Mouse (Mus musculus) gastrocnemius, adult 2 months (tissue): Measurements from ENCODE around the gene Treh. TPM values are rescaled to one million over a fixed set of nuclear protein-coding genes. Genes with fewer than 3 reads are reported as not detected.

Experiments
- DNase-seq: peaks from one replicate; pipeline ENCODE4 v3.0.0; 2022
- H3K27ac ChIP-seq: fragments of 200-600 bp; 2 replicates; pipeline ENCODE4 v1.8.1; 2022; ENCODE audit warnings: mild to moderate bottlenecking
- H3K4me3 ChIP-seq: fragments of 200-600 bp; 2 replicates; pipeline ENCODE4 v1.8.1; 2022; ENCODE audit warnings: mild to moderate bottlenecking, moderate library complexity
- CTCF ChIP-seq: fragments of 200-600 bp; IDR thresholded peaks from 2 replicates; pipeline ENCODE4 v1.8.1; 2022; ENCODE audit warnings: antibody characterized with exemption, mild to moderate bottlenecking, moderate library complexity
- intact Hi-C: fragments of 180-260 bp; cut with DNase I; formaldehyde crosslinking; loops from one replicate; pipeline ENCODE4 v1.15.1; 2025
- total RNA-seq, 2 experiments: library from RNA; stranded (reverse); gene quantifications; 2 replicates each; pipeline ENCODE4 v1.2.3; 2021

The Treh gene
- total RNA-seq, 2 experiments from 2014 or later, result not detected

DNA sequence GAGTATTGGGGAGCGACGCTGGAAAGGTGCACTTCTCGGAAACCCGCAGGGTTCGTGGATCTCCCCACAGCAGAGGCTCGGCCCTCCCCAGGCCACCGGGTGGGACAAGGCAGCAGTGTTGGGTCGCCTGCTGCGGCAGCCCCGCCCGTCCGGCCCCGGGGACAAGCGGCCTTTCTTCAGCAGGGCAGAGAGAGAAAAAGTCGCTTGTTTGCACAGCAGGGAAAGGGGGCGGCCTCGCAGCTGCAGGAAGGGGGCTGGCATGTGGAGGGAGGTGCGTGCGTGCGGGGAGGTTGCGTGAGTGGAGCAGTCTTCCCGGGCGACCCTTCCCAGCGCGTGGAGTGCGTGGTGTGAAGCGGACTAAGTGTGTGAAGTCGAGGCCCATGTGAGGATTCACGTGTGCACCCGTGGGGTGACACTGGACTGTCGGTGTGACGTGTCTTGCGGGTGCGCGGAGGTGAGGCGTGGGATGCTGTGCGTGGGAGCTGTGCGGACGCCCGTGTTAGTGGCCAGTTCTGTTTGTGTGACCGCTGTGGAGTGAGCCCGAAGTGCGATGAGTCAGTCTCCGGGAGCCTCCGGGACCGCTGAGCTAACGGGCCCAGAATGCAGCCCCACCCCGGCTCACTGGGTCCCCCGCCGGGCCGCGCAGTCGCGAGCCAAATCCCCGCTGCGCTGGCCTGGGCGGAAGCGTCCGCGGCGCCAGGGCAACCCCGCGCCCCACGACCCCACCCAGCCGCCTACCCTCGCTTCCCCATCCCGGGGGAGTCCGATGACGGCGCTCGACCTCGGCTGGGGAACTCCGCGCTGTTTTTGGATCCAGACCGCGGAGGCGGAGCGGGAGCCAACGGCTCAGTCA, 60.9 kb downstream of the Treh start:
- peak; percentile 92 for DNase-seq
- TF ChIP-seq CTCF, result no peak
- Histone ChIP-seq H3K27ac (peak overlapping the region; percentile 92), H3K4me3 (peak overlapping the region; percentile 88)
- intact Hi-C loops, result loop anchor here (5.0 kb wide), 1 partner anchor 77 kb away; no protein-coding TSS in a partner anchor

DNA sequence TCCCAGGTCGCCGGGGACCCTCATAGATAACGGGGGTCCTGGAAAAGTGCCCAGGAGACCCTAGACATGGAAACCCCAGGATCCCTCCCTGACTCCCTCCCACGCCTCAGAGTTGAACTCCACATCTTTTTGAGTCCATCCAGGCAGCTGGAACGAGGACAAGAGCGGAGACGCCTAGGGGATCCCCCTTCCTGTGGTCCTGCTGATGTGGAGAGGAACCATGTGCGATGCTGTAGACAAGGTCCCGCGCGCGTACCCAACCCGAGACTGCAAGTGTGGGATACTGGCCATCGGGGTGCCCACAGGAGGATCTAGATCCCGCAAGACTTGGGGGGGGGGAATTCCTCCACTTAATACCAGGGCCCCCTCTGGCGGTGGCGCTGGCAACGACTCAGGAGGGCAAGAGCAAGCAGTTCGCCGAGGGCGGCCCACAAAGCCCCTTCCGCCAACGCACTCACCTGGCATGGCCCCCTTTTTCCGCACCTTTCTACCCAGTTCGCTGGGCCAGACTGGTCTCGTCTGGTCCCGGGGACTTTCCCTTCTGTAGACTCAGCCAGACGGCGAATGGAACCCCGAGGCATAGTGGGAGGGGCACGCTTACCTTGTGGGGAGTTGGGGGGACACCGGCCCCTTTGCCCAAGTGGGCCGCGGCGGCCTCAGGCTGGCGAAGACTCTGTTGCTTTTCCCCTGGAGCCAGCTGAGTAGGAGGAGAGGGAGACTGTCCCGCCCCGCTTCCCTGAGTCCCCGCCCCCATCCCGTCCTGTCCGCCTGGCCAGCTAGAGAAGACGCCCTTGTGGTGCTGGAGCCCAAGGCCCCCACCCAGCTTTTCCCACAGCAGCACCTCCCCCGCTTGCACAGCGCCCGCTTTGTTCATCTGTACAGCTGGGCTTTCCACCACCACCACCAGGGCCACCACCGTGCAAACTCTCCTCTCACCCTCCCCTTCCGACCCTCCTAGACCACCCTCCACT, 61.8 kb downstream of the Treh start, which contains the start of gene Phldb1:
Phldb1 (minus strand) TSS at position 675 of the 971 bp plus-strand sequence.
- H3K4me3 ChIP-seq, result peak within 1 kb of the TSS; percentile 88
- DNase-seq, result peak; percentile 88
- TF ChIP-seq CTCF, result peak; percentile 54
- H3K27ac ChIP-seq, result peak within 1 kb of the TSS; percentile 92
- intact Hi-C loops, result loop anchor here (5.0 kb wide), 1 partner anchor 78 kb away; no protein-coding TSS in a partner anchor

DNA sequence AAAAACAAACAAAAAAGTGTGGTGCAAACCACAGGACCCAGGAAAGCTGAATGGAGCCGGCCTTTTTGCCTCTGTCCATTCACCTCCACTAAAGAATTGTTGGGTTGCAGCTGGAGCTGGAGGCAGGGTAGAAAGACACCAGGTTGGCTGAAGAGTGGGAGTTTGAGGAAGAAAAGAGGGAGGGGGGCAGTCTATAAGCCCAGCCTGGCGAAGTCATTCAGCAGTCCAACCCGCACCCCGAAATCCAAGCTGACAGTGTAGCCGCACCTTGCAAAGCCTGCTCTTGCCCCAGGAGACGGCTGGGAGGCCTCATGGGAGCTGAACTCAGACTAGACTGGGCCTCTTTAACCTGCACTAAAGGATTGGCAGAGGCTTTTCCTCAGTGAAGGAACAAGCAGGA, 62.9 kb downstream of the Treh start:
- DNase-seq, result peak; percentile 36
- Histone ChIP-seq H3K4me3 (peak overlapping the region; percentile 88; the same call in 1 of the 2 replicates), H3K27ac (peak overlapping the region; percentile 92)
- intact Hi-C loops, result no loop called here
- TF ChIP-seq CTCF, result no peak

Other genes starting within 250 kb of the Treh start
- gene Foxr1, start 232.1 kb upstream of the Treh start, total RNA-seq, result not detected
- gene Upk2, start 218.3 kb upstream of the Treh start, total RNA-seq, result under 1 TPM; 0.22 to 0.23 TPM
- gene Bcl9l, start 190.4 kb upstream of the Treh start, total RNA-seq, result 10 to 100 TPM; 38.3 to 43.6 TPM
- gene Cxcr5, start 111.4 kb upstream of the Treh start, total RNA-seq, result not detected
- gene Ddx6, start 68.3 kb upstream of the Treh start, total RNA-seq, result 10 to 100 TPM; 68.8 to 74.4 TPM
- 10 to 100 TPM; 29.3 to 32.1 TPM for gene Phldb1, start 62.0 kb downstream of the Treh start, total RNA-seq
- gene Arcn1, start 94.6 kb downstream of the Treh start, total RNA-seq, result 10 to 100 TPM; 83.0 to 85.3 TPM
- 10 to 100 TPM; 27.4 to 28.4 TPM for gene Ift46, start 94.7 kb downstream of the Treh start, total RNA-seq
- 1 to 10 TPM; 4.2 to 7.9 TPM for gene Tmem25, start 126.1 kb downstream of the Treh start, total RNA-seq
- gene Ttc36, start 129.8 kb downstream of the Treh start, total RNA-seq, result under 1 TPM; 0.25 to 0.41 TPM
- 10 to 100 TPM; 21.5 to 21.7 TPM for gene Kmt2a, start 208.1 kb downstream of the Treh start, total RNA-seq
- gene Atp5l, start 247.5 kb downstream of the Treh start, total RNA-seq, result 100 to 1,000 TPM; 668 to 937 TPM